Mouse (Mus musculus) ES-Bruce4 (cell line): ENCODE measurements around the gene Dolpp1. TPM values are rescaled to one million over a fixed set of nuclear protein-coding genes. Genes with fewer than 3 reads are reported as not detected.
A peak's percentile ranks its signal among the peaks of the same experiment; 100 is the strongest.

Source experiments
- H3K27ac ChIP-seq: 2 replicates; pipeline ENCODE4 v1.5.1; 2012; ENCODE audit warnings: low read length, inconsistent platforms; ENCODE audit not compliant: insufficient read depth
- H3K27me3 ChIP-seq: 2 replicates; pipeline ENCODE4 v1.6.1; 2012; ENCODE audit warnings: mild to moderate bottlenecking, low read length, inconsistent platforms; ENCODE audit not compliant: control insufficient read depth, poor library complexity, insufficient read depth, severe bottlenecking
- H3K36me3 ChIP-seq: 2 replicates; pipeline ENCODE4 v1.6.1; 2012; ENCODE audit warnings: inconsistent platforms, mild to moderate bottlenecking, low read length, moderate library complexity; ENCODE audit not compliant: control insufficient read depth, poor library complexity, insufficient read depth, severe bottlenecking
- H3K4me1 ChIP-seq: one replicate; pipeline ENCODE4 v1.8.1; 2011; ENCODE audit warnings: low read length; ENCODE audit not compliant: control insufficient read depth, insufficient read depth
- H3K4me3 ChIP-seq: 2 replicates; pipeline ENCODE4 v1.5.1; 2011; ENCODE audit warnings: low read depth, mild to moderate bottlenecking, low read length
- H3K9ac ChIP-seq: 2 replicates; pipeline ENCODE4 v1.6.1; 2012; ENCODE audit warnings: low read depth, mild to moderate bottlenecking, inconsistent platforms; ENCODE audit not compliant: poor library complexity, severe bottlenecking
- H3K9me3 ChIP-seq: replicated peaks from 2 replicates; pipeline ENCODE4 v1.6.1; 2012; ENCODE audit warnings: mild to moderate bottlenecking, low read length, inconsistent platforms; ENCODE audit not compliant: control insufficient read depth, poor library complexity, insufficient read depth, severe bottlenecking
- CTCF ChIP-seq: IDR thresholded peaks from one replicate; pipeline ENCODE4 v1.8.1; 2011; ENCODE audit warnings: low read depth, low read length
- EP300 ChIP-seq: IDR thresholded peaks from 2 replicates; pipeline ENCODE4 v1.6.1; 2011; ENCODE audit warnings: low read depth, low read length; ENCODE audit not compliant: insufficient read depth
- POLR2A ChIP-seq: IDR thresholded peaks from one replicate; pipeline ENCODE4 v1.8.1; 2011; ENCODE audit warnings: low read length; ENCODE audit not compliant: insufficient read depth
- polyA plus RNA-seq: library from polyadenylated mRNA; stranded (reverse); fragments of >200 nt; gene quantifications from 2 replicates; pipeline ENCODE4 v1.2.4, GENCODE M21; 2011; ENCODE audit warnings: low read depth; ENCODE audit not compliant: missing spikeins, insufficient read depth, insufficient read length

Dolpp1 gene
- polyA plus RNA-seq, 1 experiment = 42.3 TPM

GRCm38 (mm10) chr2:30395757-30396156 is 3.7 kb downstream of the Dolpp1 start:
- H3K4me1 ChIP-seq = peaks cover 16% of the 10 kb centered on the region
- no peaks in the 10 kb centered on the region for H3K9me3 ChIP-seq
- H3K27me3 ChIP-seq = no peaks in the 10 kb centered on the region
- TF ChIP-seq POLR2A = no peak
- no peak for TF ChIP-seq CTCF
- no peak for TF ChIP-seq EP300
- no peaks in the 10 kb centered on the region for H3K36me3 ChIP-seq
- H3K4me3 ChIP-seq = no peak overlapping the region
- no peak overlapping the region for H3K9ac ChIP-seq
- no peak overlapping the region for H3K27ac ChIP-seq

GRCm38 (mm10) chr2:30396246-30396645 is 4.2 kb downstream of the Dolpp1 start:
- Histone ChIP-seq H3K9ac (no peak overlapping the region), H3K27me3 (no peaks in the 10 kb centered on the region), H3K36me3 (no peaks in the 10 kb centered on the region), H3K4me1 (peaks cover 16% of the 10 kb centered on the region), H3K27ac (no peak overlapping the region), H3K4me3 (peak overlapping the region; percentile 20), H3K9me3 (no peaks in the 10 kb centered on the region)
- TF ChIP-seq CTCF = no peak
- TF ChIP-seq EP300 = 0 out of 2 replicates have a peak, but pooled peaks have one; percentile 19
- peak; percentile 33 for TF ChIP-seq POLR2A

- H3K27me3 ChIP-seq = no peaks in the 10 kb centered on the region
- peak overlapping the region; percentile 82; the same call in 1 of the 2 replicates for H3K27ac ChIP-seq
- H3K36me3 ChIP-seq = no peaks in the 10 kb centered on the region
- no peak overlapping the region for H3K4me3 ChIP-seq
- no peaks in the 10 kb centered on the region for H3K9me3 ChIP-seq
- TF ChIP-seq CTCF = no peak
- TF ChIP-seq EP300 = no peak
- H3K4me1 ChIP-seq = peaks cover 16% of the 10 kb centered on the region
- no peak overlapping the region for H3K9ac ChIP-seq
Observed at GRCm38 (mm10) chr2:30397986-30398512, 6.0 kb downstream of the Dolpp1 start.

GRCm38 (mm10) chr2:30399191-30400171 is 7.4 kb downstream of the Dolpp1 start:
- Histone ChIP-seq H3K4me1 (peaks cover 16% of the 10 kb centered on the region), H3K9ac (0 out of 2 replicates have a peak overlapping the region, but pooled peaks have one; percentile 4), H3K36me3 (no peaks in the 10 kb centered on the region), H3K27ac (peak overlapping the region; percentile 82), H3K9me3 (no peaks in the 10 kb centered on the region), H3K4me3 (0 out of 2 replicates have a peak overlapping the region, but pooled peaks have one; percentile 1), H3K27me3 (no peaks in the 10 kb centered on the region)
- TF ChIP-seq CTCF (no peak), EP300 (peak; percentile 73; the same call in 1 of the 2 replicates)

- H3K4me1 ChIP-seq = peaks cover 17% of the 10 kb centered on the region
- H3K9ac ChIP-seq = no peak overlapping the region
- no peaks in the 10 kb centered on the region for H3K9me3 ChIP-seq
- no peak overlapping the region for H3K4me3 ChIP-seq
- H3K27me3 ChIP-seq = no peaks in the 10 kb centered on the region
- no peak overlapping the region for H3K27ac ChIP-seq
- H3K36me3 ChIP-seq = no peaks in the 10 kb centered on the region
- no peak for TF ChIP-seq EP300
- TF ChIP-seq POLR2A = no peak
- TF ChIP-seq CTCF = no peak
Observed at GRCm38 (mm10) chr2:30401581-30401980, 9.5 kb downstream of the Dolpp1 start.

GRCm38 (mm10) chr2:30402351-30402826 is 10.3 kb downstream of the Dolpp1 start:
- Histone ChIP-seq H3K27ac (no peak overlapping the region), H3K9me3 (no peaks in the 10 kb centered on the region), H3K4me3 (no peak overlapping the region), H3K36me3 (no peaks in the 10 kb centered on the region), H3K9ac (no peak overlapping the region), H3K27me3 (no peaks in the 10 kb centered on the region), H3K4me1 (peaks cover 12% of the 10 kb centered on the region)
- TF ChIP-seq EP300 = no peak
